25 mouse cellular contexts compared by ENCODE assay signal in the genomic region with DNA sequence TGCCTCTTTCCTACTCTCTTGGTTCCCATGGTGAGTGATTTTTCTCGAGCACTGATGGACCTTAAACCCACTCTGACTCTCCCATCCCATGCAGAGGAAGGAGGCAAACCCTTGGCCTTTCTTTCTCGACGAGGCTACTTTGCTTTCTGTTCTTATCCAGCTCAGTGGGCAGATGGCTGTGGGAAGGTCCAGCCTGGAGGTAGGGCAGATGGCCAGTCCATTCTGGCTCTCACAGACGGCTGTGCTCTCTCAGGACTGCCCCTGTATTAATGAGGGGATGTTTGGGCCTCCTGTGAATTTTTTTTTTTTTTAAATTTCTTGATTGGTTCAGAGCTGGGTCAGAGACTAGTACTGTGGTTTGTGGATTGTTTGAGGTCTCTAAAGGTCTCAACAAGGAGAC. TPM values are rescaled to one million over a fixed set of nuclear protein-coding genes. Genes with fewer than 3 reads are reported as not detected.
DNase-seq lines count a peak whose midpoint lies in the region; ATAC-seq and TF ChIP-seq lines count a peak whose summit lies in the region.
"Had no signal": no experiment of that assay in that cellular context is flagged by ENCODE, and none has a peak within 500 bp of the region (broad histone marks: within the 10 kb centered on the region; RNA-seq: fewer than 3 reads in every experiment).

No protein-coding gene starts in this region.

- peaks cover under 1% of the 10 kb centered on the region for H3K4me1 ChIP-seq in midbrain, embryonic 13.5 days (replicated peaks)
- H3K4me1 ChIP-seq in midbrain, embryonic 15.5 days: peaks cover 1% of the 10 kb centered on the region; the same call in 1 of the 2 replicates
- no peaks in the 10 kb centered on the region for H3K4me1 ChIP-seq in liver, postnatal 0 days (ENCODE audit: insufficient read depth)

- H3K9me3 ChIP-seq in midbrain, embryonic 13.5 days: no peaks in the 10 kb centered on the region
- no peaks in the 10 kb centered on the region for H3K9me3 ChIP-seq in midbrain, embryonic 15.5 days
- no peaks in the 10 kb centered on the region for H3K9me3 ChIP-seq in liver, postnatal 0 days (ENCODE audit: low read length)
- H3K9me3 ChIP-seq: embryonic facial prominence, embryonic 15.5 days; forebrain, embryonic 10.5 days; forebrain, embryonic 15.5 days; heart, embryonic 10.5 days; hindbrain, embryonic 12.5 days; intestine, embryonic 15.5 days had no signal

- H3K36me3 ChIP-seq in midbrain, embryonic 13.5 days: no peaks in the 10 kb centered on the region
- H3K36me3 ChIP-seq in midbrain, embryonic 15.5 days (replicated peaks): no peaks in the 10 kb centered on the region
- H3K36me3 ChIP-seq in liver, postnatal 0 days (replicated peaks; ENCODE audit: insufficient read depth, low read length): no peaks in the 10 kb centered on the region
- H3K36me3 ChIP-seq: embryonic facial prominence, embryonic 15.5 days; forebrain, embryonic 10.5 days; forebrain, embryonic 15.5 days; G1E; heart, embryonic 10.5 days; hindbrain, embryonic 12.5 days; intestine, embryonic 15.5 days had no signal

- no peak for TF ChIP-seq CTCF in liver, postnatal 0 days (IDR thresholded peaks at IDR 0.05; ENCODE audit: low read depth)

- WGBS in midbrain, embryonic 13.5 days: 32% methylated on average over 4 of the region's 4 CpGs
- 30% methylated on average over 4 of the region's 4 CpGs for WGBS in midbrain, embryonic 15.5 days
- WGBS in liver, postnatal 0 days (ENCODE audit: insufficient replicate concordance): 44% methylated on average over 4 of the region's 4 CpGs

- H3K27me3 ChIP-seq in midbrain, embryonic 13.5 days: peaks cover 27% of the 10 kb centered on the region
- H3K27me3 ChIP-seq in midbrain, embryonic 15.5 days (replicated peaks): peaks cover 13% of the 10 kb centered on the region
- H3K27me3 ChIP-seq in liver, postnatal 0 days (ENCODE audit: insufficient read depth, low read length): peaks cover 9% of the 10 kb centered on the region

- no peak overlapping the region for H3K4me2 ChIP-seq in midbrain, embryonic 13.5 days (replicated peaks)
- no peak overlapping the region for H3K4me2 ChIP-seq in midbrain, embryonic 15.5 days
- H3K4me2 ChIP-seq in liver, postnatal 0 days (ENCODE audit: low read depth, low read length): no peak overlapping the region
- H3K4me2 ChIP-seq: embryonic facial prominence, embryonic 15.5 days; forebrain, embryonic 15.5 days; hindbrain, embryonic 12.5 days; intestine, embryonic 15.5 days had no signal

- H3K27ac ChIP-seq in midbrain, embryonic 13.5 days: no peak overlapping the region
- no peak overlapping the region for H3K27ac ChIP-seq in midbrain, embryonic 15.5 days
- no peak overlapping the region for H3K27ac ChIP-seq in liver, postnatal 0 days (ENCODE audit: low read depth)
- H3K27ac ChIP-seq: embryonic facial prominence, embryonic 15.5 days; forebrain, embryonic 10.5 days; forebrain, embryonic 15.5 days; heart, embryonic 10.5 days; hindbrain, embryonic 12.5 days; intestine, embryonic 15.5 days had no signal

- ATAC-seq in midbrain, embryonic 13.5 days: 0 out of 2 replicates have a peak, but pooled peaks have one; percentile 6
- ATAC-seq in midbrain, embryonic 15.5 days (replicated peaks): no peak
- no peak for ATAC-seq in liver, postnatal 0 days
- ATAC-seq: CD4-positive, CD25-positive, alpha-beta regulatory T cell, adult 4 months; forebrain, embryonic 15.5 days; intestine, embryonic 15.5 days had no signal

- H3K4me3 ChIP-seq in midbrain, embryonic 13.5 days (replicated peaks): no peak overlapping the region
- H3K4me3 ChIP-seq in midbrain, embryonic 15.5 days: no peak overlapping the region
- H3K4me3 ChIP-seq in liver, postnatal 0 days (ENCODE audit: low read depth, low read length): no peak overlapping the region
- H3K4me3 ChIP-seq: embryonic facial prominence, embryonic 15.5 days; erythroblast, embryonic 14.5 days; forebrain, embryonic 10.5 days; forebrain, embryonic 15.5 days; heart, embryonic 10.5 days; hindbrain, embryonic 12.5 days; intestine, embryonic 15.5 days had no signal

- H3K9ac ChIP-seq in midbrain, embryonic 13.5 days (replicated peaks): no peak overlapping the region
- no peak overlapping the region for H3K9ac ChIP-seq in midbrain, embryonic 15.5 days
- H3K9ac ChIP-seq in liver, postnatal 0 days (replicated peaks): no peak overlapping the region
- H3K9ac ChIP-seq: embryonic facial prominence, embryonic 15.5 days; forebrain, embryonic 15.5 days; hindbrain, embryonic 12.5 days; intestine, embryonic 15.5 days had no signal

- DNase-seq in cerebellum, adult 18-20 months: peak; percentile 9 to 21
- no peak for DNase-seq in cerebellum, adult 11-12 months
- peak; percentile 30 to 55 for DNase-seq in cerebellum, postnatal 25 days
- no peak for DNase-seq in cerebellum, postnatal 4 days (ENCODE audit: low spot score in 2 of 2)
- DNase-seq in liver, postnatal 0 days: no peak
- DNase-seq: adrenal gland, adult 8-10 months; adrenal gland, postnatal 36 days; B cell, adult 2 months; embryo, embryonic 11 days; gastrocnemius, postnatal 36 days; heart, adult 11 months; heart, postnatal 10 days; heart, postnatal 4 days had no signal

- TF ChIP-seq EP300 in liver, postnatal 0 days (IDR thresholded peaks at IDR 0.05; ENCODE audit: low read depth): no peak

RNA-seq across cellular contexts. Expression of a gene that starts 5.1 kb away (rescaled TPM):
- 7.1 and 7.9 TPM in 2 replicates for polyA plus RNA-seq in midbrain, embryonic 13.5 days (2015; fragmentation: Nextera tagmentation; extraction: Ambion mirVana)
- 28.2 and 30.2 TPM in 2 replicates for polyA plus RNA-seq in midbrain, embryonic 15.5 days (2015; fragmentation: Nextera tagmentation; extraction: Ambion mirVana)
- not detected in 2 replicates for polyA plus RNA-seq in liver, postnatal 0 days (2015; fragmentation: Nextera tagmentation; extraction: Ambion mirVana)
- polyA plus RNA-seq: CD4-positive, CD25-positive, alpha-beta regulatory T cell, adult 4 months; erythroblast, embryonic 14.5 days; G1E had no signal

RNA-seq across cellular contexts. Expression of a gene that starts 59.6 kb away (rescaled TPM):
- 0.30 and 0.32 TPM in 2 replicates for polyA plus RNA-seq in midbrain, embryonic 13.5 days (2015; fragmentation: Nextera tagmentation; extraction: Ambion mirVana)
- 0.31 and 0.41 TPM in 2 replicates for polyA plus RNA-seq in midbrain, embryonic 15.5 days (2015; fragmentation: Nextera tagmentation; extraction: Ambion mirVana)
- not detected in 2 replicates for polyA plus RNA-seq in liver, postnatal 0 days (2015; fragmentation: Nextera tagmentation; extraction: Ambion mirVana)
- polyA plus RNA-seq: CD4-positive, CD25-positive, alpha-beta regulatory T cell, adult 4 months; embryonic facial prominence, embryonic 15.5 days; erythroblast, embryonic 14.5 days; forebrain, embryonic 10.5 days; forebrain, embryonic 15.5 days; G1E; heart, embryonic 10.5 days; heart, embryonic 14.5 days; intestine, embryonic 15.5 days had no signal

Comparison
In these comparisons a context has a peak if more than half of its experiments do, and no peak if none do; other contexts are left out.
1. DNase-seq: peak in cerebellum, adult 18-20 months (2 of 2) and cerebellum, postnatal 25 days (2 of 2); none in cerebellum, adult 11-12 months (single experiment), cerebellum, postnatal 4 days (0 of 2) and liver, postnatal 0 days (single experiment).